Mouse (Mus musculus): Measurements from ENCODE around the gene Pde4a.

GRCm38 (mm10) chr9:21180841-21181240 lies 15.3 kb downstream of the Pde4a start:
- no peak for TF ChIP-seq POLR2A (IDR thresholded peaks at IDR 0.05; ENCODE audit: extremely low read depth, insufficient read depth, low read length)
- TF ChIP-seq CTCF (IDR thresholded peaks at IDR 0.05; ENCODE audit: extremely low read depth, insufficient read depth, low read length) = no peak
